Mouse (Mus musculus) erythroblast, embryonic 14.5 days (primary cell): Measurements from ENCODE around the gene Ndufb8.

ENCODE experiments used
- GATA1 ChIP-seq: IDR thresholded peaks from 2 replicates; pipeline ENCODE4 v1.6.1; 2012; ENCODE audit warnings: low read length, inconsistent platforms, mixed read lengths
- TAL1 ChIP-seq: IDR thresholded peaks from 3 replicates; pipeline ENCODE4 v1.6.1; 2012; ENCODE audit warnings: low read length, inconsistent platforms, mixed read lengths

- TF ChIP-seq TAL1: no peak
- no peak for TF ChIP-seq GATA1
Measured at GRCm38 (mm10) chr19:44511451-44512231, 43.6 kb downstream of the Ndufb8 start.
